Mouse (Mus musculus): ENCODE results near the gene Prdm11. TPM values are rescaled to one million over a fixed set of nuclear protein-coding genes. Genes with fewer than 3 reads are reported as not detected.

The Prdm11 gene
- total and polyA plus RNA-seq, 3 experiments: 0.05 to 1.8 (median 0.06) TPM

GRCm38 (mm10) chr2:93018854-93019253 is 27.1 kb downstream of the Prdm11 start:
- no peak overlapping the region for H3K9ac ChIP-seq (ENCODE audit: insufficient read depth, low read depth)
- no peak overlapping the region for H3K4me2 ChIP-seq (ENCODE audit: insufficient read depth, low read depth, poor library complexity, severe bottlenecking)
- TF ChIP-seq MEF2A (IDR thresholded peaks at IDR 0.05; ENCODE audit: borderline replicate concordance, low read depth, low read length) (no peak), ETS1 (conservative IDR thresholded peaks at IDR 0.05; ENCODE audit: low read depth, low read length) (no peak), MAX (IDR thresholded peaks at IDR 0.05; ENCODE audit: low read length) (no peak), E2F4 (IDR thresholded peaks at IDR 0.05; ENCODE audit: insufficient replicate concordance, low read depth, low read length) (no peak), CTCF (conservative IDR thresholded peaks at IDR 0.05 in 1 of 2, IDR thresholded peaks at IDR 0.05 in 1 of 2; ENCODE audit: low read depth in 2 of 2, low read length in 2 of 2) (no peak), MYC (IDR thresholded peaks at IDR 0.05; ENCODE audit: low read depth, low read length) (no peak), GABPA (IDR thresholded peaks at IDR 0.05; ENCODE audit: insufficient replicate concordance, low read depth, low read length) (no peak), RCOR1 (conservative IDR thresholded peaks at IDR 0.05; ENCODE audit: low read depth, low read length) (no peak), TCF12 (IDR thresholded peaks at IDR 0.05; ENCODE audit: low read depth, low read length) (no peak), HCFC1 (IDR thresholded peaks at IDR 0.05; ENCODE audit: low read depth, low read length) (no peak), MAZ (IDR thresholded peaks at IDR 0.05; ENCODE audit: low read depth, low read length) (no peak), USF2 (conservative IDR thresholded peaks at IDR 0.05; ENCODE audit: low read depth, low read length) (no peak), NRF1 (IDR thresholded peaks at IDR 0.05; ENCODE audit: low read depth, low read length) (no peak)
- H3K4me3 ChIP-seq (replicated peaks in 1 of 3; ENCODE audit: low read depth in 2 of 3, low read length in 2 of 3, poor library complexity in 1 of 3): no peak overlapping the region
- peaks cover 3% of the 10 kb centered on the region for H3K9me3 ChIP-seq (replicated peaks; ENCODE audit: low read length)
- no peaks in the 10 kb centered on the region for H3K79me2 ChIP-seq (replicated peaks; ENCODE audit: control insufficient read depth, extremely low read depth, insufficient read depth, poor library complexity, severe bottlenecking)
- H3K27me3 ChIP-seq (replicated peaks): peaks cover 83% of the 10 kb centered on the region
- in situ Hi-C loops (cut with MboI; ENCODE audit: low pct_ligation_motif_present, low pct_unique_long_range_greater_than_20kb, low sequenced_read_pairs) (no loop called here), dilution Hi-C loops (cut with MboI; ENCODE audit: extremely low pct_ligation_motif_present, extremely low pct_unique_long_range_greater_than_20kb, low sequenced_read_pairs) (no loop called here)
- no peak overlapping the region for H3K27ac ChIP-seq (ENCODE audit: insufficient read depth, low read depth)
- DNase-seq (ENCODE audit: extremely low read depth): no peak
- H3K36me3 ChIP-seq (replicated peaks in 1 of 2; ENCODE audit: control insufficient read depth in 1 of 2, insufficient read depth in 1 of 2, low read length in 1 of 2): no peaks in the 10 kb centered on the region
- H3K4me1 ChIP-seq (ENCODE audit: control insufficient read depth in 1 of 2, insufficient read depth in 2 of 2): 0 out of 4 replicates have a peak, but pooled peaks cover 0 to 3% of the 10 kb centered on the region in 2 experiments

GRCm38 (mm10) chr2:93017151-93017550 is 28.8 kb downstream of the Prdm11 start:
- no peak overlapping the region for H3K4me3 ChIP-seq (replicated peaks in 1 of 3; ENCODE audit: low read depth in 2 of 3, low read length in 2 of 3, poor library complexity in 1 of 3)
- in situ Hi-C loops (cut with MboI; ENCODE audit: low pct_ligation_motif_present, low pct_unique_long_range_greater_than_20kb, low sequenced_read_pairs): no loop called here
- no peak for DNase-seq (ENCODE audit: extremely low read depth)
- TF ChIP-seq IRF4 (IDR thresholded peaks at IDR 0.05; ENCODE audit: low read depth, low read length) (no peak), TCF12 (IDR thresholded peaks at IDR 0.05; ENCODE audit: low read depth, low read length) (no peak), POLR2AphosphoS2 (IDR thresholded peaks at IDR 0.05; ENCODE audit: low read depth, low read length) (no peak), ZC3H11A (IDR thresholded peaks at IDR 0.05; ENCODE audit: low read depth, low read length) (no peak), CHD1 (IDR thresholded peaks at IDR 0.05; ENCODE audit: low read depth, low read length) (no peak), RCOR1 (conservative IDR thresholded peaks at IDR 0.05; ENCODE audit: low read depth, low read length) (no peak), ZKSCAN1 (IDR thresholded peaks at IDR 0.05; ENCODE audit: borderline replicate concordance, low read depth, low read length) (no peak), MAZ (IDR thresholded peaks at IDR 0.05; ENCODE audit: low read depth, low read length) (no peak), CTCF (conservative IDR thresholded peaks at IDR 0.05 in 1 of 2, IDR thresholded peaks at IDR 0.05 in 1 of 2; ENCODE audit: low read depth in 2 of 2, low read length in 2 of 2) (no peak), POLR2A (IDR thresholded peaks at IDR 0.05; ENCODE audit: low read depth, low read length) (no peak), USF1 (IDR thresholded peaks at IDR 0.05; ENCODE audit: low read depth, low read length) (no peak), MAFK (IDR thresholded peaks at IDR 0.05; ENCODE audit: insufficient replicate concordance, low read length) (no peak), TBP (conservative IDR thresholded peaks at IDR 0.05; ENCODE audit: low read depth, low read length) (no peak), ETS1 (conservative IDR thresholded peaks at IDR 0.05; ENCODE audit: low read depth, low read length) (no peak), CHD2 (IDR thresholded peaks at IDR 0.05; ENCODE audit: low read length) (no peak), USF2 (conservative IDR thresholded peaks at IDR 0.05; ENCODE audit: low read depth, low read length) (no peak), JUND (conservative IDR thresholded peaks at IDR 0.05; ENCODE audit: low read depth, low read length) (no peak), KAT2A (IDR thresholded peaks at IDR 0.05; ENCODE audit: insufficient replicate concordance, low read length) (no peak), MXI1 (IDR thresholded peaks at IDR 0.05; ENCODE audit: low read depth, low read length) (no peak)
- peaks cover 82% of the 10 kb centered on the region for H3K27me3 ChIP-seq (replicated peaks)
- no peak overlapping the region for H3K9ac ChIP-seq (ENCODE audit: insufficient read depth, low read depth)
- no peak overlapping the region for H3K4me2 ChIP-seq (ENCODE audit: insufficient read depth, low read depth, poor library complexity, severe bottlenecking)
- dilution Hi-C loops (cut with MboI; ENCODE audit: extremely low pct_ligation_motif_present, extremely low pct_unique_long_range_greater_than_20kb, low sequenced_read_pairs): no loop called here
- no peak overlapping the region for H3K27ac ChIP-seq (ENCODE audit: insufficient read depth, low read depth)
- H3K4me1 ChIP-seq (ENCODE audit: control insufficient read depth in 1 of 2, insufficient read depth in 2 of 2): 0 out of 4 replicates have a peak, but pooled peaks cover 0 to 3% of the 10 kb centered on the region in 2 experiments
- no peaks in the 10 kb centered on the region for H3K79me2 ChIP-seq (replicated peaks; ENCODE audit: control insufficient read depth, extremely low read depth, insufficient read depth, poor library complexity, severe bottlenecking)
- H3K36me3 ChIP-seq (replicated peaks in 1 of 2; ENCODE audit: control insufficient read depth in 1 of 2, insufficient read depth in 1 of 2, low read length in 1 of 2): no peaks in the 10 kb centered on the region
- peaks cover 3% of the 10 kb centered on the region for H3K9me3 ChIP-seq (replicated peaks; ENCODE audit: low read length)

Data from CH12.LX (cell line).